Mouse (Mus musculus): ENCODE data around the gene Theg. TPM values are rescaled to one million over a fixed set of nuclear protein-coding genes. Genes with fewer than 3 reads are reported as not detected.

Theg gene
- polyA plus RNA-seq, 1 experiment from 2014 or later = not detected

GRCm38 (mm10) chr10:79530721-79531120, 56.4 kb downstream of the Theg start:
- WGBS = 95% methylated on average over 13 of the region's 13 CpGs
- ATAC-seq (ENCODE audit: low FRiP score) (no peak), DNase-seq (ENCODE audit: low spot score, missing footprints) (no peak)
- H3K9me3 ChIP-seq (ENCODE audit: control insufficient read depth, low read length) = no peaks in the 10 kb centered on the region
- H3K4me3 ChIP-seq (ENCODE audit: low read depth, low read length) = no peak overlapping the region
- no peak overlapping the region for H3K27ac ChIP-seq (ENCODE audit: low read depth, low read length)
- H3K4me2 ChIP-seq = no peak overlapping the region
- no peaks in the 10 kb centered on the region; the same call in 1 of the 2 replicates for H3K27me3 ChIP-seq (ENCODE audit: control insufficient read depth, insufficient read depth, low read length)
- H3K9ac ChIP-seq (ENCODE audit: low read length) = no peak overlapping the region
- 0 out of 2 replicates have a peak, but pooled peaks cover 7% of the 10 kb centered on the region for H3K4me1 ChIP-seq (ENCODE audit: control insufficient read depth, insufficient read depth, low read length)
- peaks cover 3% of the 10 kb centered on the region; the same call in 1 of the 2 replicates for H3K36me3 ChIP-seq (ENCODE audit: control insufficient read depth, insufficient read depth, low read length)

GRCm38 (mm10) chr10:79530241-79530640, 56.9 kb downstream of the Theg start:
- Histone ChIP-seq H3K36me3 (ENCODE audit: control insufficient read depth, insufficient read depth, low read length) (peaks cover 3% of the 10 kb centered on the region; the same call in 1 of the 2 replicates), H3K27ac (ENCODE audit: low read depth, low read length) (no peak overlapping the region), H3K9ac (ENCODE audit: low read length) (no peak overlapping the region), H3K27me3 (ENCODE audit: control insufficient read depth, insufficient read depth, low read length) (no peaks in the 10 kb centered on the region; the same call in 1 of the 2 replicates), H3K4me3 (ENCODE audit: low read depth, low read length) (no peak overlapping the region), H3K4me2 (no peak overlapping the region), H3K9me3 (ENCODE audit: control insufficient read depth, low read length) (no peaks in the 10 kb centered on the region), H3K4me1 (ENCODE audit: control insufficient read depth, insufficient read depth, low read length) (0 out of 2 replicates have a peak, but pooled peaks cover 7% of the 10 kb centered on the region)
- ATAC-seq (ENCODE audit: low FRiP score) = no peak
- WGBS = 74% methylated on average over 8 of the region's 8 CpGs
- no peak for DNase-seq (ENCODE audit: low spot score, missing footprints)

DNA sequence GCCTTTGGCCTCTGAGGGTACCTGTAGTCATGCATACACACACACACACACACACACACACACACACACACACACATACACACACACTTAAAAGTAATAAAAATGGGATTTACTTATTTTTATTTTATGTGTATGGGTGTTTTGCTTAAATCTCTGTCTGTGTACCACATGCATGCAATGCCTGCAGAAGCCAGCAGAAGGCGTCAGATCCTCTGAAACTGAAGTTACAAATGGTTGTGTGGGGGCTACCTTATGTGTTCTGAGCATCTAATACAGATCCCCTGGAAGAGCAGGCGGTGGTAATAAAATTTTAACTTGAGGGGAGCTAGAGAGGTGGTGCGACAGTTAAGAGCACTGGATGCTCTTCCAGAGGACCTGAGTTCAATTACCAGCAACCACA, 59.0 kb downstream of the Theg start:
- ATAC-seq (ENCODE audit: low FRiP score) (no peak), DNase-seq (ENCODE audit: low spot score, missing footprints) (no peak)
- Histone ChIP-seq H3K4me1 (ENCODE audit: control insufficient read depth, insufficient read depth, low read length) (0 out of 2 replicates have a peak, but pooled peaks cover 1% of the 10 kb centered on the region), H3K27me3 (ENCODE audit: control insufficient read depth, insufficient read depth, low read length) (no peaks in the 10 kb centered on the region; the same call in 1 of the 2 replicates), H3K27ac (ENCODE audit: low read depth, low read length) (no peak overlapping the region), H3K4me2 (no peak overlapping the region), H3K36me3 (ENCODE audit: control insufficient read depth, insufficient read depth, low read length) (peaks cover 3% of the 10 kb centered on the region; the same call in 1 of the 2 replicates), H3K9me3 (ENCODE audit: control insufficient read depth, low read length) (no peaks in the 10 kb centered on the region), H3K4me3 (ENCODE audit: low read depth, low read length) (no peak overlapping the region), H3K9ac (ENCODE audit: low read length) (no peak overlapping the region)
- WGBS = 82% methylated on average over 3 of the region's 3 CpGs

GRCm38 (mm10) chr10:79527453-79527845, 59.7 kb downstream of the Theg start:
- H3K36me3 ChIP-seq (ENCODE audit: control insufficient read depth, insufficient read depth, low read length) = peaks cover 3% of the 10 kb centered on the region; the same call in 1 of the 2 replicates
- H3K9me3 ChIP-seq (ENCODE audit: control insufficient read depth, low read length) = no peaks in the 10 kb centered on the region
- no peak overlapping the region for H3K4me2 ChIP-seq
- no peaks in the 10 kb centered on the region; the same call in 1 of the 2 replicates for H3K27me3 ChIP-seq (ENCODE audit: control insufficient read depth, insufficient read depth, low read length)
- H3K9ac ChIP-seq (ENCODE audit: low read length) = no peak overlapping the region
- H3K4me1 ChIP-seq (ENCODE audit: control insufficient read depth, insufficient read depth, low read length) = no peaks in the 10 kb centered on the region
- H3K27ac ChIP-seq (ENCODE audit: low read depth, low read length) = no peak overlapping the region
- H3K4me3 ChIP-seq (ENCODE audit: low read depth, low read length) = no peak overlapping the region
- ATAC-seq (ENCODE audit: low FRiP score) (no peak), DNase-seq (ENCODE audit: low spot score, missing footprints) (no peak)
- 92% methylated on average over 6 of the region's 6 CpGs for WGBS

- WGBS = 86% methylated on average over 12 of the region's 12 CpGs
- DNase-seq (ENCODE audit: low spot score, missing footprints) (no peak), ATAC-seq (ENCODE audit: low FRiP score) (no peak)
- no peak overlapping the region for H3K4me3 ChIP-seq (ENCODE audit: low read depth, low read length)
- H3K27ac ChIP-seq (ENCODE audit: low read depth, low read length) = no peak overlapping the region
- no peak overlapping the region for H3K9ac ChIP-seq (ENCODE audit: low read length)
- H3K4me1 ChIP-seq (ENCODE audit: control insufficient read depth, insufficient read depth, low read length) = no peaks in the 10 kb centered on the region
- peaks cover 3% of the 10 kb centered on the region; the same call in 1 of the 2 replicates for H3K36me3 ChIP-seq (ENCODE audit: control insufficient read depth, insufficient read depth, low read length)
- H3K9me3 ChIP-seq (ENCODE audit: control insufficient read depth, low read length) = no peaks in the 10 kb centered on the region
- no peaks in the 10 kb centered on the region for H3K27me3 ChIP-seq (ENCODE audit: control insufficient read depth, insufficient read depth, low read length)
- no peak overlapping the region for H3K4me2 ChIP-seq
Observed at GRCm38 (mm10) chr10:79526661-79527452, 60.3 kb downstream of the Theg start.

Small RNA genes lying within 50 kb of the gene (microRNA-seq; reads per million reads assigned to microRNA genes)
- not detected for gene Mir6909

Other genes starting within 250 kb of the Theg start
- not detected in 2 replicates for gene Vmn2r82, start 230.8 kb downstream of the Theg start, polyA plus RNA-seq (2014; fragmentation: Nextera tagmentation; extraction: Ambion mirVana)
- not detected in 2 replicates for gene Vmn2r83, start 118.6 kb downstream of the Theg start, polyA plus RNA-seq (2014; fragmentation: Nextera tagmentation; extraction: Ambion mirVana)
- 10.5 and 13.4 TPM in 2 replicates for gene Plpp2, start 53.5 kb downstream of the Theg start, polyA plus RNA-seq (2014; fragmentation: Nextera tagmentation; extraction: Ambion mirVana)
- gene Mier2, start 32.1 kb downstream of the Theg start, polyA plus RNA-seq (2014; fragmentation: Nextera tagmentation; extraction: Ambion mirVana) = 33.0 and 41.8 TPM in 2 replicates
- 0.10 and 0.12 TPM in 2 replicates for gene C2cd4c, start 26.7 kb upstream of the Theg start, polyA plus RNA-seq (2014; fragmentation: Nextera tagmentation; extraction: Ambion mirVana)
- gene Shc2, start 50.6 kb upstream of the Theg start, polyA plus RNA-seq (2014; fragmentation: Nextera tagmentation; extraction: Ambion mirVana) = 11.4 and 13.0 TPM in 2 replicates
- not detected in 2 replicates for gene Odf3l2, start 58.4 kb upstream of the Theg start, polyA plus RNA-seq (2014; fragmentation: Nextera tagmentation; extraction: Ambion mirVana)
- 1.2 and 1.4 TPM in 2 replicates for gene Madcam1, start 77.2 kb upstream of the Theg start, polyA plus RNA-seq (2014; fragmentation: Nextera tagmentation; extraction: Ambion mirVana)
- 65.5 and 69.6 TPM in 2 replicates for gene Tpgs1, start 82.0 kb upstream of the Theg start, polyA plus RNA-seq (2014; fragmentation: Nextera tagmentation; extraction: Ambion mirVana)
- 149 and 178 TPM in 2 replicates for gene Cdc34, start 94.9 kb upstream of the Theg start, polyA plus RNA-seq (2014; fragmentation: Nextera tagmentation; extraction: Ambion mirVana)
- 0.27 and 0.58 TPM in 2 replicates for gene Gzmm, start 101.7 kb upstream of the Theg start, polyA plus RNA-seq (2014; fragmentation: Nextera tagmentation; extraction: Ambion mirVana)
- gene Bsg, start 117.2 kb upstream of the Theg start, polyA plus RNA-seq (2014; fragmentation: Nextera tagmentation; extraction: Ambion mirVana) = 576 and 580 TPM in 2 replicates
- 0.22 TPM in 2 replicates for gene Hcn2, start 129.3 kb upstream of the Theg start, polyA plus RNA-seq (2014; fragmentation: Nextera tagmentation; extraction: Ambion mirVana)
- 28.5 and 31.2 TPM in 2 replicates for gene Polrmt, start 159.2 kb upstream of the Theg start, polyA plus RNA-seq (2014; fragmentation: Nextera tagmentation; extraction: Ambion mirVana)
- gene Fgf22, start 167.7 kb upstream of the Theg start, polyA plus RNA-seq (2014; fragmentation: Nextera tagmentation; extraction: Ambion mirVana) = 0.08 and 0.32 TPM in 2 replicates
- 69.9 and 81.9 TPM in 2 replicates for gene Rnf126, start 179.6 kb upstream of the Theg start, polyA plus RNA-seq (2014; fragmentation: Nextera tagmentation; extraction: Ambion mirVana)
- gene Fstl3, start 189.9 kb upstream of the Theg start, polyA plus RNA-seq (2014; fragmentation: Nextera tagmentation; extraction: Ambion mirVana) = 0.60 and 1.2 TPM in 2 replicates
- gene Prss57, start 203.6 kb upstream of the Theg start, polyA plus RNA-seq (2014; fragmentation: Nextera tagmentation; extraction: Ambion mirVana) = 0.10 and 0.40 TPM in 2 replicates
- 109 and 129 TPM in 2 replicates for gene Palm, start 206.2 kb upstream of the Theg start, polyA plus RNA-seq (2014; fragmentation: Nextera tagmentation; extraction: Ambion mirVana)
- gene Misp, start 233.7 kb upstream of the Theg start, polyA plus RNA-seq (2014; fragmentation: Nextera tagmentation; extraction: Ambion mirVana) = 0.41 TPM in 1 of 2 replicates, not detected in the other